Mouse (Mus musculus) cerebellum, adult 18-20 months (tissue): Measurements from ENCODE around the gene Lenep.

ENCODE experiments used
- DNase-seq, 2 experiments: peaks; one replicate each; pipeline ENCODE4 v3.0.0; 2021

The Lenep gene

GRCm38 (mm10) chr3:89373581-89374231 is 28.9 kb downstream of the Lenep start:
- no peak for DNase-seq

DNA sequence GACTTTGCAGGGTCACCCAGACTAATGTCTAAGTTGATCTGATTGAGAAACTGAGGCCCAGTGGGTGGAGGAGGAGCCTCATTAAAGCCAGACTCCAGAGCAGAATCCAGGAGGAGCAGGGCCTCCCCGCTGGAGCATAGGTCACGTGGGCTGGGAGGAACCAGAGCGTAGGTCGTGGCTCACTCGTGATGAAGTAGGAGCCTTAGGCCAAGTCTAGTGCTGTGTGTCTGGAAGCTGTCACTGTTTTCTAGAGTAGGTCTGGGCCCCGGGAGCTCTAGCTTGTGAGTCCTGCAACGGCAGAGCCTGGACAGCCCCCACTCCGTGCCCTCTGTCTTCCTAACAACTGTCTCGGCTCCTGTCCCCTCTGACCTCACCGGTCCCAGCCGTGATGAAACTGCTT is 35.3 kb downstream of the Lenep start:
- DNase-seq = no peak

DNA sequence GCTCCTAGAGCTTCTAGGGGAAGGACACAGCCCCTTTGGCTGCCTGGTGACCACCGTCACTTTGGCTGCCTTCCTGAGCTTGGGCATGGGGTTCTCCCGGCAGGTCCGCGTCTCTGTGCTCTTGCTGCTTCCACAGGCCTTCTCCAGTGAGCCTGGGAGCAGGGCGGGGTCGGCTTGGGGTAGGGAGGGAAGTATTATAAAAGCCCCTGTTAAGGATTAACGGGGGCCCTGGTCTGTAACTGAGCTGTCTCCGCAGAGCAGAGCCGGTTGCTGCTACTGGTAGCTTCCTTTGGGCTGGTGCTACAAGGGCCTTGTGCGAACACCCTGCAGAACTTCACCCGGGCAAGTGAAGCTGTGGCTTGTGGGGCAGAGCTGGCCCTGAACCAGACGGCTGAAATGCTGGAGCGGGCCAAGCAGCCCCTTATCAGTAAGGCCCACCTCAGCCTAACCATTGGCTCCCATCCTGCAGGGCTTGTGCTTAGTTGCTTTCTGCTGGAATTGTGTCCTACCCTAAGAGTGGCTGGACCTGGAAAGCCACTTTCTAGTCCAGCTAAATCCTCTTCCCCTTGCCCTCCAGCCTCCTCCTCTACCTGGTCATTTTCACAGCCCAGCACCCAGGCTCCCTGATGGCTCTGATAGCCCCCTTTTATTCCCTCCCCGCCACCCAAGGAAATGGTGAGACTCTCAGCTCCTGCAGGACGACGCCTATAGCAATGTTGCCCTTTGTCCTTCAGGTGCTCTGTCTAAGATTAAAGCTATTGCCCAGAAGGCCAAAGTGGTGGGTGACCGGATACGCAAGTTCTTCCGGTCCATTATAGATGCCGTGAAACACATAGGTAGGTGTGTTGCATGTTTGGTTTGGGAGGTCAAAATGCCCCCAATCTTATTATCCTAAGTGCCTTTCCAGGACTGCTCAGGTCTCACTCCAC is 36.8 kb downstream of the Lenep start:
- no peak for DNase-seq

DNA sequence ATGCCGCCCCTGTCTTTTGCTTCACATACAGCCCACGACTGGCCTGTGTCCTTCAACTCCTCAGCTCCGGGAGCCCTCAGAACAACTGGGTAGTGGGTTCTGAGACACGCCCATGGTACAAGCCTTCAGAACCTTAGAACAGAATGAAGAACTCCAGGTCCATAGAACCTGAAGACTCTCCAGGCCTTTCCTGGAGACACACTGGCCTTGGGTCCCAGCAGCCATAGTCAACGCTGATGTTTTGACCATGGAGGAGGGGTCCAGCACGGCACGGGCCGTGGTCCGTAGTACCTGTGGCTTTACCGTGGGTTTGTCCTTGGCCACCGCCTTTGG is 37.5 kb downstream of the Lenep start, which contains the start of gene Dcst1:
Dcst1 (minus strand) TSS at position 101 of the 333 bp plus-strand sequence.
- DNase-seq = no peak

DNA sequence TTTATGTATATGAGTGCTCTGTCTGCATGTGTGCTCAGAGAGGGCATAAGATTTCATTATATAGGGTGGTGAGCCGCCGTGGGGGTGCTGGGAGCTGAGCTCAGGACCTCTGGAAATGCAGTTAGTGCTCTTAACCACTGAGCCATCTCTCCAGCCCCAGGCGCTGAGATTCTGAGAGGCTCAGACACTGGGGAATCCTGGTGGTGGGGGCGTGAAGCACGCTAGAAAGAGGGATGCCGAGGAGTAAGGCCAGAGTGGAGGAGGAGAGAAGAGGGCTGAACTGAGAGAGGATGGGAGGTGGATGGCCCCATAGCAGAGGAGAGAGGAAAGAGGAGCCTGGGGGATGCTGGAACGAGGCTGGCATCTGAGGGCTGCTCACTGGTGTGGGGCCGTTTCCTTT is 38.0 kb downstream of the Lenep start:
- no peak for DNase-seq

- DNase-seq = no peak
Measured at GRCm38 (mm10) chr3:89361675-89362074, 40.9 kb downstream of the Lenep start, which contains the start of gene Dcst2. Dcst2 (plus strand) TSS chr3:89361975.

GRCm38 (mm10) chr3:89360237-89360636 is 42.4 kb downstream of the Lenep start:
- no peak for DNase-seq

DNA sequence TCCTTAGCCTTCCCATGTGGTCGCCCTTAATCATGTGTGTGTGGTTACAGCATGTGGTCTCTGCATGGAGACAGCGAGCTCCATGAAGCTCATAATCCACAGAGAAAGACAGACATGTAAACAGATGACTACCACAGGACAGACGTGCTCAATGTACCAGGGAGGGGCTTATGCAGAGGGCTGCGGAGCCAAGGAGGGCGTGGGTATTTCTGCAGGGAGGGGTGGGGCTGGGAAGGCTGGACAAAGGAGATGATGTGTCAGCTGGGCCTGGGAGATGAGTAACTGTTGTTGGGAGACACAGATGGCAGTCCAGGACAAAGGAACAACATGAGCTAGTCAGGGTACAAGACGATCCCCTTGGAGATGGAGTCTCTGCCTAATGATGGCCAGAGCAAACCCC is 43.0 kb downstream of the Lenep start:
- DNase-seq = no peak

DNA sequence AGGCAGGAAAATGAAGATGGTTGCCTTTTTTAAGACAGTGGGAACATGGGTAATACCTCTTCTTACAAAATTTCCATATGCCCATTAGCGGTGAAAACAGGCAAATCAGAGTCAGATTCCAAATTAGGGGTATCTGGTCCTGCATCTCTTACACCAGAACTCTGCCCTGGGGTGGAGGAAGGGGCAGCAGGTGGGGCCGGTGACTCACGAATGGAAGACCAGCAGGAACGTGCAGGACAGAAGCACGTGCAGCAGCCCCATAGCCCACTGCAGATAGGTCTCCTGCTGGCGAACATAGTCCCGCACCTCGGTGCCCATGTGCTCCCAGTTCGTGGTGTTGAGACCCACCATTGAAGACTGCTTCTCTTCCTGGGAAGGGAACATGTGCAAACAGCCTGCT is 46.6 kb downstream of the Lenep start:
- DNase-seq = no peak

- no peak for DNase-seq
Measured at GRCm38 (mm10) chr3:89355512-89355902, 47.1 kb downstream of the Lenep start.

DNA sequence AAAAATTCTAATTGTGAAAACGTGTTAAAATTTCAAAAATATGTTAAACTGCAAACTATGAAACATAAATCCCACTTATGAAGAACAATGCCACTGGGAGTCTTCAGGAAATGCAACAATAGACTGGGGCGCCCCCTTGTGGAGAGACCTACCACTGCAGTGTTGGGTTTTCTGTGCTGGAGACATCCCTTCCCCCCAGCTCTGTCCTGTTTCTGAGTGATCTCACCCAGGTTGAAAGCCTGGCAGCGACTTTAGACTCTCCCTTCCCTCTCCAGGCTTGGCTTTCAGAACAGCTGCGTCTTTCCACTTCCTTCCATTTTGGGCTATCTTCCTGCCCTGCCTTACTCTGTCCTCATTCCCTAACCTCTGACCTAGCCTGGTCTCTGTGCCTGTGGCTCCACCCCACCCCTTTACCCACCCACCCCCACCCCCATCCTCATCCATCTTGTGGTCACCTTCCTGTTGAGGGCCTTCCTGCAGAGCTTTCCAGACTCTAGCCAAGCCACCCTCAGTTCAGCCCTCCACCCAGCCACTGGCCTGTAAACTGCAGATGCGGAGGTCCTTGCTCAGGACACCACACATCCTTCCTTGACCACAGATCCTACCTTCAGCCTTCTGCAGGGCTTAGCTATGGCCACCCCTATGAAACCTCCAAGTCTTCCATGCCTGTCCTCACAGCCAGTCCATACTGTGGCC is 47.6 kb downstream of the Lenep start:
- peak; percentile 83 to 91 for DNase-seq

DNA sequence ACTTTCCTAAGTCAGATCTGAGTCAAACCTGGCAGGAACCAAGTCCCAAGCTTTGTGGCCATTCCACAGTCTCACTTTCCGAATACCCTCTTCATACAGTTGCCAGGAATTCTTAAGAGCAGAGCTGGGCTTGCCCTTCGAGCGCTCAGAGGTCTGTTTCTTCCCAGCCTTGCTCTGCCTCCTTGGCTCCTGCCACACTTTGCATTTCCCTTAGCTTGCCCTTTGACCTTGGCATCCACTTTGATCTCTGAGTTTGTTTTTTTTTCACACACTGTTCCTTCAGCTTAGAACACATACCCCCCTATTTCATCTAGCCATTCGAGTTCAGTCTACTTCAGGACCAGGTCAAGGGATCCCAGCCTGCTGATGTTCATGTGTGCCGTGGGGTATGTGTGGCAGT is 51.3 kb downstream of the Lenep start:
- no peak for DNase-seq
